In genomic region chr6:6577291-6577690, GRCm38 (mm10) we compare ENCODE assay signal across 8 mouse cellular contexts. TPM values are rescaled to one million over a fixed set of nuclear protein-coding genes. Genes with fewer than 3 reads are reported as not detected.
A peak's percentile ranks its signal among the peaks of the same experiment; 100 is the strongest.
DNase-seq lines count a peak whose midpoint lies in the region; ATAC-seq and TF ChIP-seq lines count a peak whose summit lies in the region.

No protein-coding gene starts in this region.

- H3K9ac ChIP-seq in heart, postnatal 0 days (replicated peaks; ENCODE audit: low read depth, low read length): peak overlapping the region; percentile 100

- peaks cover 25% of the 10 kb centered on the region for H3K4me1 ChIP-seq in E14TG2a.4 (replicated peaks; ENCODE audit: low read depth, low read length)
- peaks cover 22% of the 10 kb centered on the region for H3K4me1 ChIP-seq in heart, postnatal 0 days (ENCODE audit: control insufficient read depth, insufficient read depth)

- H3K9me3 ChIP-seq in E14TG2a.4 (ENCODE audit: low read length): no peaks in the 10 kb centered on the region
- H3K9me3 ChIP-seq in heart, postnatal 0 days (replicated peaks; ENCODE audit: control insufficient read depth, low read length): no peaks in the 10 kb centered on the region

- no peaks in the 10 kb centered on the region for H3K36me3 ChIP-seq in E14TG2a.4 (ENCODE audit: insufficient read depth, low read length)
- H3K36me3 ChIP-seq in heart, postnatal 0 days (replicated peaks; ENCODE audit: control insufficient read depth, insufficient read depth, low read length): no peaks in the 10 kb centered on the region

- peak overlapping the region; percentile 90 for H3K4me3 ChIP-seq in E14TG2a.4 (replicated peaks; ENCODE audit: low read length)
- peak overlapping the region; percentile 100 for H3K4me3 ChIP-seq in heart, postnatal 0 days (ENCODE audit: low read depth, low read length)

- WGBS in heart, postnatal 0 days: 41% methylated on average over 3 of the region's 3 CpGs

- H3K27me3 ChIP-seq in E14TG2a.4 (ENCODE audit: insufficient read depth, low read length): no peaks in the 10 kb centered on the region
- no peaks in the 10 kb centered on the region for H3K27me3 ChIP-seq in heart, postnatal 0 days (ENCODE audit: control insufficient read depth, insufficient read depth, low read length)

- H3K4me2 ChIP-seq in heart, postnatal 0 days (ENCODE audit: low read depth, low read length): peak overlapping the region; percentile 83

- TF ChIP-seq CTCF in E14TG2a.4 (conservative IDR thresholded peaks at IDR 0.05; ENCODE audit: low read length): no peak
- no peak for TF ChIP-seq CTCF in heart, postnatal 0 days (IDR thresholded peaks at IDR 0.05; ENCODE audit: low read depth)

- no peak for ATAC-seq in heart, postnatal 0 days (ENCODE audit: insufficient read depth, low read depth)
- ATAC-seq in megakaryocyte, adult 5-6 weeks (ENCODE audit: poor library complexity, severe bottlenecking): peak; percentile 29
- ATAC-seq in megakaryocyte-erythroid progenitor cell, adult 5-6 weeks (replicated peaks; ENCODE audit: low FRiP score, low TSS enrichment, poor library complexity, severe bottlenecking): no peak

- no peak for TF ChIP-seq EP300 in heart, postnatal 0 days (IDR thresholded peaks at IDR 0.05; ENCODE audit: low read depth)

- peak; percentile 30 for DNase-seq in heart, adult 11 months
- DNase-seq in heart, postnatal 4 days: no peak
- no peak for DNase-seq in heart, postnatal 0 days (ENCODE audit: low spot score)
- no peak for DNase-seq in urinary bladder, adult 2 months (ENCODE audit: low spot score)
- no peak for DNase-seq in embryo, embryonic 9.5 days (ENCODE audit: extremely low spot score)

- peak overlapping the region; percentile 98 for H3K27ac ChIP-seq in heart, postnatal 0 days (ENCODE audit: low read depth)

RNA-seq across cellular contexts. Expression of gene Sem1, which starts 1.2 kb away (rescaled TPM):
- total RNA-seq in heart, postnatal 4 days (2021): 100 to 1,000 TPM; 105 to 109 TPM
- 81.7 and 84.3 TPM in 2 replicates for total RNA-seq in heart, postnatal 0 days (2014; rRNA removed; ENCODE audit: low replicate concordance)
- polyA plus RNA-seq in heart, postnatal 0 days (2015; fragmentation: Nextera tagmentation; extraction: Ambion mirVana): 272 and 277 TPM in 2 replicates
- 202 and 214 TPM in 2 replicates for total RNA-seq in megakaryocyte, adult 5-6 weeks (2015)
- 311 and 314 TPM in 2 replicates for total RNA-seq in megakaryocyte, adult 5-6 weeks (2017)
- 98.5 and 111 TPM in 2 replicates for total RNA-seq in megakaryocyte-erythroid progenitor cell, adult 5-6 weeks (2014; fragmentation: Nextera tagmentation)
- 129 and 178 TPM in 2 replicates for total RNA-seq in megakaryocyte-erythroid progenitor cell, adult 5-6 weeks (2017)
- 97.2 and 106 TPM in 2 replicates for polyA plus RNA-seq in urinary bladder, adult 2 months (2012; rRNA removed)
